Mouse (Mus musculus) cerebellum, adult 11 months (tissue): Measurements from ENCODE around the gene Atxn7l3.
A peak's percentile ranks its signal among the peaks of the same experiment; 100 is the strongest.

Experiments
- DNase-seq: peaks from one replicate; pipeline ENCODE4 v3.0.0; 2022

Atxn7l3 gene

GRCm38 (mm10) chr11:102257514-102257913 is 38.9 kb downstream of the Atxn7l3 start:
- no peak for DNase-seq

- DNase-seq = no peak
Measured at GRCm38 (mm10) chr11:102249351-102250090, 46.9 kb downstream of the Atxn7l3 start.

- DNase-seq = peak; percentile 90
Measured at GRCm38 (mm10) chr11:102248630-102249230, 47.7 kb downstream of the Atxn7l3 start, which contains the start of gene BC030867. Gene BC030867, plus strand, starts transcription at chr11:102248882.

- DNase-seq = no peak
Measured at GRCm38 (mm10) chr11:102246871-102247270, 49.6 kb downstream of the Atxn7l3 start.

GRCm38 (mm10) chr11:102246273-102246635 is 50.2 kb downstream of the Atxn7l3 start:
- DNase-seq = no peak

GRCm38 (mm10) chr11:102245581-102246272 is 50.7 kb downstream of the Atxn7l3 start:
- no peak for DNase-seq

- peak; percentile 46 for DNase-seq
Measured at GRCm38 (mm10) chr11:102244926-102245449, 51.4 kb downstream of the Atxn7l3 start.

GRCm38 (mm10) chr11:102241874-102242273 is 54.6 kb downstream of the Atxn7l3 start:
- no peak for DNase-seq

- DNase-seq = no peak
Measured at GRCm38 (mm10) chr11:102241246-102241645, 55.2 kb downstream of the Atxn7l3 start.

- no peak for DNase-seq
Measured at GRCm38 (mm10) chr11:102240636-102241035, 55.8 kb downstream of the Atxn7l3 start.
